Mouse (Mus musculus) kidney, embryonic 16.5 days (tissue): ENCODE measurements around the gene Slc22a5. TPM values are rescaled to one million over a fixed set of nuclear protein-coding genes. Genes with fewer than 3 reads are reported as not detected.
"Not testable (repeated sequence)": the region's sequence is repeated elsewhere in the genome, so short reads cannot be mapped to it uniquely, and the experiment has no call there.

Experiments used
- ATAC-seq: fragments of 200-750 bp; cut with Nextera tagmentation; 2 replicates; pipeline ENCODE4 v1.8.0; 2017; ENCODE audit warnings: moderate TSS enrichment; ENCODE audit not compliant: low FRiP score, low TSS enrichment
- H3K27ac ChIP-seq: fragments of 300-500 bp; sonication (generic); 2 replicates; pipeline ENCODE4 v1.5.1; 2014; ENCODE audit warnings: low read length
- H3K27me3 ChIP-seq: fragments of 300-500 bp; sonication (generic); 2 replicates; pipeline ENCODE4 v1.6.1; 2014; ENCODE audit warnings: low read length, control low read depth, mixed read lengths; ENCODE audit not compliant: insufficient read depth
- H3K36me3 ChIP-seq: fragments of 300-500 bp; sonication (generic); 2 replicates; pipeline ENCODE4 v1.6.1; 2014; ENCODE audit warnings: low read length, control low read depth, mixed read lengths; ENCODE audit not compliant: insufficient read depth
- H3K4me1 ChIP-seq: fragments of 300-500 bp; sonication (generic); 2 replicates; pipeline ENCODE4 v1.6.1; 2014; ENCODE audit warnings: low read length, control low read depth, mixed read lengths; ENCODE audit not compliant: insufficient read depth
- H3K4me2 ChIP-seq: fragments of 300-500 bp; sonication (generic); replicated peaks from 2 replicates; pipeline ENCODE4 v1.6.1; 2014; ENCODE audit warnings: low read depth, low read length
- H3K4me3 ChIP-seq: fragments of 300-500 bp; sonication (generic); 2 replicates; pipeline ENCODE4 v1.5.1; 2014; ENCODE audit warnings: mild to moderate bottlenecking, low read length
- H3K9ac ChIP-seq: fragments of 300-500 bp; sonication (generic); replicated peaks from 2 replicates; pipeline ENCODE4 v1.6.1; 2014; ENCODE audit warnings: low read length
- H3K9me3 ChIP-seq: fragments of 300-500 bp; sonication (generic); 2 replicates; pipeline ENCODE4 v1.6.1; 2016; ENCODE audit warnings: low read length, control low read depth
- WGBS: fragments of 180-500 bp; shearing (Covaris S2); extraction: QIAGEN DNeasy Blood & Tissue Kit; methylation state at CpG from one replicate; pipeline ENCODE4 v1.1.7; 2014; 5-methylcytosine and 5-hydroxymethylcytosine counted together
- polyA plus RNA-seq: library from polyadenylated mRNA; unstranded; fragments of >200 nt; fragmentation: Nextera tagmentation; extraction: Ambion mirVana; gene quantifications from 2 replicates; pipeline ENCODE4 v1.2.1, GENCODE M21; 2015

The Slc22a5 gene
- polyA plus RNA-seq, 1 experiment from 2014 or later = 18.4 TPM

GRCm38 (mm10) chr11:53871786-53872507 is 19.5 kb downstream of the Slc22a5 start:
- no peak overlapping the region for H3K9ac ChIP-seq
- no peak overlapping the region for H3K27ac ChIP-seq
- no peak for ATAC-seq
- H3K4me3 ChIP-seq = no peak overlapping the region
- no peaks in the 10 kb centered on the region for H3K9me3 ChIP-seq
- H3K36me3 ChIP-seq = peaks cover 16% of the 10 kb centered on the region; the same call in 1 of the 2 replicates
- no peaks in the 10 kb centered on the region for H3K4me1 ChIP-seq
- no peak overlapping the region for H3K4me2 ChIP-seq
- no peaks in the 10 kb centered on the region for H3K27me3 ChIP-seq
- 81% methylated on average over 2 of the region's 2 CpGs for WGBS

- WGBS = 90% methylated on average over 5 of the region's 5 CpGs
- Histone ChIP-seq H3K9ac (no peak overlapping the region), H3K27ac (no peak overlapping the region), H3K9me3 (no peaks in the 10 kb centered on the region), H3K27me3 (no peaks in the 10 kb centered on the region), H3K4me3 (no peak overlapping the region), H3K4me2 (no peak overlapping the region), H3K36me3 (peaks cover 19% of the 10 kb centered on the region; the same call in 1 of the 2 replicates), H3K4me1 (0 out of 2 replicates have a peak, but pooled peaks cover 2% of the 10 kb centered on the region)
- no peak for ATAC-seq
These were observed 22.3 kb downstream of the Slc22a5 start for GRCm38 (mm10) chr11:53869172-53869571.

GRCm38 (mm10) chr11:53868323-53868722 is 23.1 kb downstream of the Slc22a5 start:
- H3K36me3 ChIP-seq = peaks cover 19% of the 10 kb centered on the region; the same call in 1 of the 2 replicates
- not testable (repeated sequence) for H3K4me1 ChIP-seq

DNA sequence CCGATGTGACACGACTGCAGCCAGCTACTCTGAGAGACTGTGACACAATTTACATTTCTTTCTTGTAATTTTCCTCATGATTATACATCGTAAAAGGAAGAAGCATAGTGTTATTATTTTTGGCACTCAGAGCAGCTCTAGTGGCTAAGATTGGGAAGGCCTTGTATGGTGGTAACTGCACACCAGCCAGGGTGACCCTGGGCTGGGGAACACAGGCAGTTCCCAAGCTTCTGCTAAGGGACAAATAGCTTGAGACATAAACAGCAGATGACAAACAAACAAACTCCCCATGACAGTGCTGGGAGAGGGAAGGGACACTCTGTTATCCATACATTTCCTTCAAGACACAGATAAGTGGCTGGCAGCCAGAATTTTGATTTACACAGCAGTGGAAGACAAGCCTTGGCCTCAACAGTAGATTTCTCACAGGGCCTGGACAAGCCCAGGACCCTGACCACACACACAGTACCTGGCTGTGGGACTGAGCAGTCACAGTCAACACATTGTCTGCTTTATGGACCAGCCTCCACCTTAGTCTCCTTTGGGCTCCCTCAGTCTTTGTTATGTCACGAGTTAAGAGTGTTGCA is 26.6 kb downstream of the Slc22a5 start:
- peak; percentile 76 for ATAC-seq
- not testable (repeated sequence) for H3K9me3 ChIP-seq, H3K4me3 ChIP-seq, H3K36me3 ChIP-seq, H3K4me2 ChIP-seq, H3K4me1 ChIP-seq, H3K27me3 ChIP-seq, H3K9ac ChIP-seq, H3K27ac ChIP-seq
- WGBS = 73% methylated on average over 1 of the region's 4 CpGs

More at GRCm38 (mm10) chr11:53868323-53868722, 23.1 kb downstream of the Slc22a5 start:
- not testable (repeated sequence) for H3K9me3 ChIP-seq, H3K27me3 ChIP-seq, H3K4me2 ChIP-seq, H3K4me3 ChIP-seq, H3K9ac ChIP-seq, H3K27ac ChIP-seq, ATAC-seq
- 46% methylated on average over 5 of the region's 5 CpGs for WGBS

GRCm38 (mm10) chr11:53860944-53861343 is 30.5 kb downstream of the Slc22a5 start:
- not testable (repeated sequence) for H3K4me3 ChIP-seq, H3K36me3 ChIP-seq, H3K27ac ChIP-seq, H3K4me1 ChIP-seq, H3K27me3 ChIP-seq, H3K9ac ChIP-seq, ATAC-seq, H3K9me3 ChIP-seq, H3K4me2 ChIP-seq
- WGBS = 86% methylated on average over 8 of the region's 9 CpGs

DNA sequence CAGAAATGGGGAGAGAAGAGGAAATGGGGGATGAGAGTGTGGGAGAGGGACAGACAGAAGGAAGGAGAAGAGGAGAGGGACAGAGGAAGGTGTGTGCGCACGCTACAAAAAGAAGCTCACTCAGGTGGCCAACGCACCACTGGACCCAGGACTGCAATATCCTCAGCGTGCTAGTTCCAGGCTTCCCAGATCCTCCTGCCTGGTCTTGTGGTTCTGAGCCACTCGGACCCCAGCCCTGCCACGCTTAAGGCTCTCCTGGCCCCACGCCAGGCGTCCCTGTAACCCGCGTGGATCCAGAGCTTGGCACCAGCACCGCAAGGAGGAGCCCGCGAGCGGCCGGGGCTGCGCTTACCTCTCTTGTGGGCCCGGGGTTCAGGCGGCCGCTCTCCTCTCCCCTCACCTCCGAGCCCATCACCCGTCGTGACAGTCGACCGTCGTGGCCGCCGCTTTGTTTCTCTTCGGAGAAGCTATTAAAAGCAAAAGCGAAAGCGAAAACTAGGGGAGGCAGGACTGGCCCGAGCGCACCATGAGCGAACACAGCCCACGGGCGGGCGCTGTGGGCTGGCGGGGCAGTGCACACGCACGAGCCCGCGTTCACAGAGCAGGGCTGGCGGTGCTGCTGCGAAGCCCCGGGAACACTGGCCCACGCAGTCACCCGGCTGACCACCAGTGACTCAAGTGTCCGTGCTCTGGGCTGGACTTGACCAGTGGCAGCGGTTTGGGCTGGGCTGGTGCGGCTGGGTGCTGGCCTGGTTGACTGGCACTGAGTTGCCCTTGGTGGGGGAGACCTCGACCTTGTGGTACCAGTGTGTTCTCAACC is 32.5 kb downstream of the Slc22a5 start, which contains the start of gene Gm12216:
Gene Gm12216, minus strand, starts transcription at position 496 of the 820 bp plus-strand sequence.
- Histone ChIP-seq H3K9ac (peak within 1 kb of the TSS; percentile 76), H3K4me2 (peak within 1 kb of the TSS; percentile 77), H3K4me3 (peak within 1 kb of the TSS; percentile 61)
- not testable (repeated sequence) for H3K27me3 ChIP-seq, H3K36me3 ChIP-seq, H3K4me1 ChIP-seq, H3K27ac ChIP-seq, H3K9me3 ChIP-seq
- 10% methylated on average over 35 of the region's 50 CpGs for WGBS
- peak; percentile 79 for ATAC-seq

DNA sequence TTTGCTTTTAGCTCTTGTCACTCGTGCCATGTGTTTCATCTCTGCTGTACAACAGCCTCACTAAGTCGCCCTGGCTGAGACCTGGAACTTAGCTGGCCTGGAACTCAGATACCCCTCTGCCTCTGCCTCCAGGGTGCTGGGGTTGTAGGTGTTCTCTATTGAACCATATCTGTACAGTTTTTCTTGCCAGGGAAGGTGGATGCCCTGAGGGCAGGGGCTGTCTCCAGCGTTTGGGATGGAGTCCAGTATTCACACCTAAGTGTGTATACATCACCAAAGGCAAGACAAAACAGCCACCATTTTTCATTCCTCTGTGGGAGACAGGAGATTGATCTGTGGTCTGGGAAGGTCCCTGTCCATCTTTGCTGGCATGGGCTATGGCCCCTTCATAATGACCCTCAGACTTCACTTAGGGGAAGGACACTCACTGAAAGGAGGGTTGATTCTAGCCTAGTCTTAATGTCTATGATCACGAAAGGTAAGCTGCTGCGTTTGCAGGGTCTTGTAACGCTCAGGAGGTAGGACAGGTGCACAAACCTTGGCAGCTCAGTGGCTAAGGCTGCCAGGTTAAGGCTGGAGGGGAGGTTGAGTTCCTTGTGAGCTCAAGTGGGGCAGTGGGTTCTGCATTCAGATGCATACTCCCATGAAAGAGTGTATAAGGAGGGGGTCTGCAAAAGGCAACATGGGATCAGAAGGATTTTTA is 33.3 kb downstream of the Slc22a5 start:
- Histone ChIP-seq H3K9ac (no peak overlapping the region), H3K27ac (no peak overlapping the region), H3K4me2 (peak overlapping the region; percentile 77), H3K9me3 (no peaks in the 10 kb centered on the region), H3K36me3 (no peaks in the 10 kb centered on the region), H3K4me3 (no peak overlapping the region), H3K4me1 (no peaks in the 10 kb centered on the region), H3K27me3 (no peaks in the 10 kb centered on the region)
- ATAC-seq = no peak; the same call in 1 of the 2 replicates
- WGBS = 81% methylated on average over 6 of the region's 6 CpGs

GRCm38 (mm10) chr11:53853665-53854064 is 37.8 kb downstream of the Slc22a5 start:
- Histone ChIP-seq H3K4me1 (peaks cover 6% of the 10 kb centered on the region; the same call in 1 of the 2 replicates), H3K27me3 (no peaks in the 10 kb centered on the region), H3K9me3 (no peaks in the 10 kb centered on the region), H3K9ac (no peak overlapping the region), H3K27ac (no peak overlapping the region), H3K4me3 (no peak overlapping the region), H3K4me2 (no peak overlapping the region), H3K36me3 (no peaks in the 10 kb centered on the region)
- WGBS = 17% methylated on average over 5 of the region's 5 CpGs
- ATAC-seq = no peak

- Histone ChIP-seq H3K36me3 (no peaks in the 10 kb centered on the region), H3K4me3 (no peak overlapping the region), H3K9ac (no peak overlapping the region), H3K4me1 (peaks cover 6% of the 10 kb centered on the region; the same call in 1 of the 2 replicates), H3K27ac (no peak overlapping the region), H3K4me2 (no peak overlapping the region), H3K9me3 (no peaks in the 10 kb centered on the region), H3K27me3 (no peaks in the 10 kb centered on the region)
- no peak for ATAC-seq
- WGBS = 40% methylated on average over 5 of the region's 5 CpGs
These were observed 39.7 kb downstream of the Slc22a5 start for GRCm38 (mm10) chr11:53851795-53852194.
